Mouse (Mus musculus) heart, postnatal 0 days (tissue): Measurements from ENCODE around the gene Grin2a.

Experiments
- CTCF ChIP-seq: IDR thresholded peaks from 2 replicates; pipeline ENCODE4 v1.5.1; 2016; ENCODE audit warnings: antibody characterized with exemption, control low read depth, low read depth
- EP300 ChIP-seq: IDR thresholded peaks from 2 replicates; pipeline ENCODE4 v1.6.1; 2016; ENCODE audit warnings: antibody characterized with exemption, low read depth

- TF ChIP-seq CTCF (no peak), EP300 (no peak)
Measured at GRCm38 (mm10) chr16:9992773-9993221, 2.6 kb downstream of the Grin2a start.
